Mouse (Mus musculus): ENCODE data around the gene Gm17545.

Gene Gm17545

GRCm38 (mm10) chr9:22445123-22445522, 9.0 kb upstream of the Gm17545 start:
- CTCF ChIA-PET = no interaction called here

GRCm38 (mm10) chr9:22447213-22447612, 6.9 kb upstream of the Gm17545 start:
- CTCF ChIA-PET = no interaction called here

- CTCF ChIA-PET = no interaction called here
Observed at GRCm38 (mm10) chr9:22448420-22448819, 5.7 kb upstream of the Gm17545 start.

GRCm38 (mm10) chr9:22449209-22449608, 4.9 kb upstream of the Gm17545 start:
- CTCF ChIA-PET = no interaction called here

GRCm38 (mm10) chr9:22452697-22453096, 1.4 kb upstream of the Gm17545 start:
- CTCF ChIA-PET = no interaction called here

- CTCF ChIA-PET = no interaction called here
Observed at GRCm38 (mm10) chr9:22453501-22453924, 577 bp upstream of the Gm17545 start.

- CTCF ChIA-PET = no interaction called here
Observed at GRCm38 (mm10) chr9:22455041-22455440, 951 bp downstream of the Gm17545 start.

- CTCF ChIA-PET = no interaction called here
Observed at GRCm38 (mm10) chr9:22457142-22457835, 3.2 kb downstream of the Gm17545 start.

- CTCF ChIA-PET = no interaction called here
Observed at GRCm38 (mm10) chr9:22461946-22462345, 7.9 kb downstream of the Gm17545 start.

GRCm38 (mm10) chr9:22466212-22466611, 12.1 kb downstream of the Gm17545 start:
- CTCF ChIA-PET = no interaction called here

- CTCF ChIA-PET = no interaction called here
Observed at GRCm38 (mm10) chr9:22467371-22468169, 13.5 kb downstream of the Gm17545 start.

- CTCF ChIA-PET = interaction anchor here (0.7 kb wide), 1 partner anchor 107 kb away, joined by 3 read pairs; no protein-coding TSS in a partner anchor
Observed at GRCm38 (mm10) chr9:22468170-22468898, 14.2 kb downstream of the Gm17545 start.

GRCm38 (mm10) chr9:22468899-22469259, 14.8 kb downstream of the Gm17545 start:
- CTCF ChIA-PET = interaction anchor here (0.7 kb wide), 1 partner anchor 107 kb away, joined by 3 read pairs; no protein-coding TSS in a partner anchor

- CTCF ChIA-PET = no interaction called here
Observed at GRCm38 (mm10) chr9:22469643-22470042, 15.6 kb downstream of the Gm17545 start, which contains the start of gene Rp9. TSS of gene Rp9 (minus strand) at chr9:22469743.

GRCm38 (mm10) chr9:22475424-22475868, 21.4 kb downstream of the Gm17545 start, which contains the start of gene Bbs9:
TSS of gene Bbs9 (plus strand) at chr9:22475715.
- CTCF ChIA-PET = no interaction called here

- CTCF ChIA-PET = no interaction called here
Observed at GRCm38 (mm10) chr9:22476265-22476664, 22.2 kb downstream of the Gm17545 start.

GRCm38 (mm10) chr9:22478946-22479345, 24.9 kb downstream of the Gm17545 start:
- CTCF ChIA-PET = no interaction called here

- CTCF ChIA-PET = no interaction called here
Observed at GRCm38 (mm10) chr9:22483866-22484561, 29.9 kb downstream of the Gm17545 start.

- CTCF ChIA-PET = no interaction called here
Observed at GRCm38 (mm10) chr9:22484562-22485308, 30.6 kb downstream of the Gm17545 start.

- CTCF ChIA-PET = no interaction called here
Observed at GRCm38 (mm10) chr9:22486211-22486610, 32.1 kb downstream of the Gm17545 start.

GRCm38 (mm10) chr9:22488963-22489362, 34.9 kb downstream of the Gm17545 start:
- CTCF ChIA-PET = no interaction called here
